Mouse (Mus musculus) midbrain, embryonic 16.5 days (tissue): ENCODE data around the gene Sympk. TPM values are rescaled to one million over a fixed set of nuclear protein-coding genes. Genes with fewer than 3 reads are reported as not detected.

Experiments
- ATAC-seq: fragments of 200-750 bp; cut with Nextera tagmentation; 2 replicates; pipeline ENCODE4 v1.8.0; 2017; ENCODE audit warnings: moderate TSS enrichment
- H3K27ac ChIP-seq: fragments of 300-500 bp; sonication (generic); 2 replicates; pipeline ENCODE4 v1.5.1; 2014; ENCODE audit warnings: mild to moderate bottlenecking, low read length, mixed read lengths
- H3K27me3 ChIP-seq: fragments of 300-500 bp; sonication (generic); 2 replicates; pipeline ENCODE4 v1.6.1; 2014; ENCODE audit warnings: low read depth, low read length, mixed read lengths; ENCODE audit not compliant: control insufficient read depth, insufficient read depth
- H3K36me3 ChIP-seq: fragments of 300-500 bp; sonication (generic); 2 replicates; pipeline ENCODE4 v1.6.1; 2014; ENCODE audit warnings: mild to moderate bottlenecking, low read length, moderate library complexity, mixed read lengths; ENCODE audit not compliant: control insufficient read depth, insufficient read depth
- H3K4me1 ChIP-seq: fragments of 300-500 bp; sonication (generic); 2 replicates; pipeline ENCODE4 v1.6.1; 2014; ENCODE audit warnings: mild to moderate bottlenecking, low read length, mixed read lengths; ENCODE audit not compliant: control insufficient read depth, insufficient read depth
- H3K4me2 ChIP-seq: fragments of 300-500 bp; sonication (generic); 2 replicates; pipeline ENCODE4 v1.6.1; 2014; ENCODE audit warnings: mild to moderate bottlenecking, low read length, mixed read lengths
- H3K4me3 ChIP-seq: fragments of 300-500 bp; sonication (generic); 2 replicates; pipeline ENCODE4 v1.5.1; 2014; ENCODE audit warnings: low read depth, mild to moderate bottlenecking, low read length, moderate library complexity, mixed read lengths
- H3K9ac ChIP-seq: fragments of 300-500 bp; sonication (generic); 2 replicates; pipeline ENCODE4 v1.6.1; 2014; ENCODE audit warnings: low read depth, low read length, mixed read lengths
- H3K9me3 ChIP-seq: fragments of 300-500 bp; sonication (generic); replicated peaks from 2 replicates; pipeline ENCODE4 v1.6.1; 2014; ENCODE audit warnings: mild to moderate bottlenecking, low read length, mixed read lengths; ENCODE audit not compliant: control insufficient read depth, poor library complexity, severe bottlenecking
- WGBS: fragments of 180-500 bp; shearing (Covaris S2); extraction: QIAGEN DNeasy Blood & Tissue Kit; methylation state at CpG from one replicate; pipeline ENCODE4 v1.1.7; 2014; 5-methylcytosine and 5-hydroxymethylcytosine counted together
- polyA plus RNA-seq: library from polyadenylated mRNA; unstranded; fragments of >200 nt; fragmentation: Nextera tagmentation; extraction: Ambion mirVana; gene quantifications from 2 replicates; pipeline ENCODE4 v1.2.1, GENCODE M21; 2015

Sympk gene
- polyA plus RNA-seq, 1 experiment from 2014 or later: 25.6 TPM

- no peaks in the 10 kb centered on the region for H3K27me3 ChIP-seq
- no peak for ATAC-seq
- H3K27ac ChIP-seq: no peak overlapping the region
- whole genome bisulfite sequencing: 28% methylated on average over 4 of the region's 4 CpGs
- no peak overlapping the region for H3K4me3 ChIP-seq
- H3K9me3 ChIP-seq: no peaks in the 10 kb centered on the region
- no peak overlapping the region for H3K4me2 ChIP-seq
- no peak overlapping the region for H3K9ac ChIP-seq
- H3K4me1 ChIP-seq: no peaks in the 10 kb centered on the region
- peaks cover 36% of the 10 kb centered on the region for H3K36me3 ChIP-seq
Observed at GRCm38 (mm10) chr7:19031641-19032040, 7.5 kb downstream of the Sympk start.

GRCm38 (mm10) chr7:19044616-19045015 lies 20.4 kb downstream of the Sympk start:
- H3K9ac ChIP-seq: no peak overlapping the region
- H3K9me3 ChIP-seq: no peaks in the 10 kb centered on the region
- ATAC-seq: no peak
- peaks cover 57% of the 10 kb centered on the region for H3K36me3 ChIP-seq
- H3K27me3 ChIP-seq: no peaks in the 10 kb centered on the region
- 96% methylated on average over 6 of the region's 6 CpGs for WGBS
- no peak overlapping the region for H3K4me2 ChIP-seq
- no peak overlapping the region for H3K4me3 ChIP-seq
- no peak overlapping the region for H3K27ac ChIP-seq
- no peaks in the 10 kb centered on the region for H3K4me1 ChIP-seq

GRCm38 (mm10) chr7:19046286-19047069 lies 22.3 kb downstream of the Sympk start:
- Histone ChIP-seq H3K27me3 (no peaks in the 10 kb centered on the region), H3K27ac (no peak overlapping the region), H3K9me3 (no peaks in the 10 kb centered on the region), H3K4me3 (no peak overlapping the region), H3K9ac (no peak overlapping the region), H3K4me2 (no peak overlapping the region), H3K4me1 (no peaks in the 10 kb centered on the region), H3K36me3 (peaks cover 57% of the 10 kb centered on the region)
- no peak for ATAC-seq
- WGBS: 92% methylated on average over 11 of the region's 11 CpGs

GRCm38 (mm10) chr7:19048006-19048527 lies 23.9 kb downstream of the Sympk start:
- Histone ChIP-seq H3K9ac (no peak overlapping the region), H3K4me1 (no peaks in the 10 kb centered on the region), H3K27ac (no peak overlapping the region), H3K9me3 (no peaks in the 10 kb centered on the region), H3K4me2 (no peak overlapping the region), H3K4me3 (no peak overlapping the region), H3K27me3 (no peaks in the 10 kb centered on the region), H3K36me3 (peaks cover 47% of the 10 kb centered on the region)
- ATAC-seq: no peak
- WGBS: 91% methylated on average over 14 of the region's 14 CpGs

GRCm38 (mm10) chr7:19049252-19049651 lies 25.1 kb downstream of the Sympk start:
- Histone ChIP-seq H3K36me3 (peaks cover 46% of the 10 kb centered on the region), H3K27me3 (no peaks in the 10 kb centered on the region), H3K9ac (no peak overlapping the region), H3K4me1 (peaks cover 5% of the 10 kb centered on the region), H3K4me2 (no peak overlapping the region), H3K9me3 (no peaks in the 10 kb centered on the region), H3K4me3 (no peak overlapping the region), H3K27ac (no peak overlapping the region)
- 91% methylated on average over 5 of the region's 5 CpGs for WGBS
- ATAC-seq: no peak

GRCm38 (mm10) chr7:19050172-19050571 lies 26.0 kb downstream of the Sympk start:
- Histone ChIP-seq H3K36me3 (peaks cover 40% of the 10 kb centered on the region), H3K27ac (no peak overlapping the region), H3K4me2 (no peak overlapping the region), H3K4me1 (peaks cover 6% of the 10 kb centered on the region), H3K27me3 (no peaks in the 10 kb centered on the region), H3K9me3 (no peaks in the 10 kb centered on the region), H3K9ac (no peak overlapping the region), H3K4me3 (no peak overlapping the region)
- 86% methylated on average over 8 of the region's 8 CpGs for WGBS
- ATAC-seq: no peak

GRCm38 (mm10) chr7:19051161-19051560 lies 27.0 kb downstream of the Sympk start:
- Histone ChIP-seq H3K4me3 (no peak overlapping the region), H3K4me1 (peaks cover 6% of the 10 kb centered on the region), H3K36me3 (peaks cover 34% of the 10 kb centered on the region), H3K27me3 (no peaks in the 10 kb centered on the region), H3K27ac (no peak overlapping the region), H3K4me2 (no peak overlapping the region), H3K9ac (no peak overlapping the region), H3K9me3 (no peaks in the 10 kb centered on the region)
- ATAC-seq: no peak
- WGBS: 68% methylated on average over 3 of the region's 4 CpGs

GRCm38 (mm10) chr7:19052345-19053135 lies 28.4 kb downstream of the Sympk start:
- peaks cover 6% of the 10 kb centered on the region for H3K4me1 ChIP-seq
- no peak overlapping the region for H3K4me2 ChIP-seq
- no peaks in the 10 kb centered on the region for H3K9me3 ChIP-seq
- H3K36me3 ChIP-seq: peaks cover 23% of the 10 kb centered on the region
- no peak overlapping the region for H3K9ac ChIP-seq
- H3K27me3 ChIP-seq: no peaks in the 10 kb centered on the region
- ATAC-seq: no peak
- 87% methylated on average over 15 of the region's 15 CpGs for WGBS
- no peak overlapping the region for H3K4me3 ChIP-seq
- no peak overlapping the region for H3K27ac ChIP-seq

GRCm38 (mm10) chr7:19053136-19053532 lies 29.0 kb downstream of the Sympk start:
- 89% methylated on average over 7 of the region's 7 CpGs for WGBS
- Histone ChIP-seq H3K4me1 (peaks cover 6% of the 10 kb centered on the region), H3K4me2 (no peak overlapping the region), H3K27me3 (no peaks in the 10 kb centered on the region), H3K27ac (no peak overlapping the region), H3K9ac (no peak overlapping the region), H3K4me3 (no peak overlapping the region), H3K36me3 (peaks cover 23% of the 10 kb centered on the region), H3K9me3 (no peaks in the 10 kb centered on the region)
- ATAC-seq: no peak
